Mouse (Mus musculus) bone marrow macrophage, adult 2 months (primary cell): ENCODE data around the gene Mmachc.

ENCODE experiments used
- CTCF ChIP-seq: IDR thresholded peaks from 2 replicates; pipeline ENCODE4 v1.5.1; 2012; ENCODE audit warnings: low read depth, mild to moderate bottlenecking, low read length, moderate library complexity
- POLR2A ChIP-seq: IDR thresholded peaks from 2 replicates; pipeline ENCODE4 v1.6.1; 2012; ENCODE audit warnings: mild to moderate bottlenecking, low read depth, low read length, borderline replicate concordance

GRCm38 (mm10) chr4:116720343-116721097, 12.3 kb upstream of the Mmachc start, which contains the start of gene Tesk2:
- TF ChIP-seq CTCF (no peak), POLR2A (no peak)
